Mouse (Mus musculus) lung, embryonic 14.5 days (tissue): ENCODE measurements at regions not wholly inside any gene's neighbourhood (a gene's known extent, or its start where the extent isn't known, plus 50 kb on each side); places are given as distances from the start of the nearest gene placed in this dataset.
A peak's percentile ranks its signal among the peaks of the same experiment; 100 is the strongest.

Source experiments
- ATAC-seq: fragments of 200-750 bp; cut with Nextera tagmentation; 2 replicates; pipeline ENCODE4 v1.8.0; 2017; ENCODE audit warnings: mild to moderate bottlenecking, moderate TSS enrichment, moderate library complexity; ENCODE audit not compliant: insufficient read depth
- DNase-seq: peaks from one replicate; pipeline ENCODE4 v3.0.0-alpha.2; 2015
- H3K27ac ChIP-seq: fragments of 300-500 bp; sonication (generic); 2 replicates; pipeline ENCODE4 v1.5.1; 2014; ENCODE audit warnings: low read depth, mild to moderate bottlenecking, moderate library complexity
- H3K27me3 ChIP-seq: fragments of 300-500 bp; sonication (generic); 2 replicates; pipeline ENCODE4 v1.6.1; 2014; ENCODE audit warnings: low read length, control low read depth; ENCODE audit not compliant: insufficient read depth
- H3K36me3 ChIP-seq: fragments of 300-500 bp; sonication (generic); 2 replicates; pipeline ENCODE4 v1.6.1; 2014; ENCODE audit warnings: control low read depth; ENCODE audit not compliant: insufficient read depth
- H3K4me1 ChIP-seq: fragments of 300-500 bp; sonication (generic); 2 replicates; pipeline ENCODE4 v1.6.1; 2014; ENCODE audit warnings: antibody characterized with exemption, control low read depth; ENCODE audit not compliant: insufficient read depth
- H3K4me2 ChIP-seq: fragments of 300-500 bp; sonication (generic); 2 replicates; pipeline ENCODE4 v1.6.1; 2014; ENCODE audit warnings: mild to moderate bottlenecking
- H3K4me3 ChIP-seq: fragments of 300-500 bp; sonication (generic); 2 replicates; pipeline ENCODE4 v1.5.1; 2014; ENCODE audit warnings: low read depth, low read length
- H3K9ac ChIP-seq: fragments of 300-500 bp; sonication (generic); 2 replicates; pipeline ENCODE4 v1.6.1; 2014
- H3K9me3 ChIP-seq: fragments of 300-500 bp; sonication (generic); 2 replicates; pipeline ENCODE4 v1.6.1; 2016; ENCODE audit warnings: low read depth, low read length, control low read depth
- CTCF ChIP-seq: IDR thresholded peaks from 2 replicates; pipeline ENCODE4 v1.5.1; 2016; ENCODE audit warnings: antibody characterized with exemption, low read depth
- WGBS: fragments of 180-500 bp; shearing (Covaris S2); extraction: QIAGEN DNeasy Blood & Tissue Kit; methylation state at CpG from one replicate; pipeline ENCODE4 v1.1.7; 2014; 5-methylcytosine and 5-hydroxymethylcytosine counted together

DNA sequence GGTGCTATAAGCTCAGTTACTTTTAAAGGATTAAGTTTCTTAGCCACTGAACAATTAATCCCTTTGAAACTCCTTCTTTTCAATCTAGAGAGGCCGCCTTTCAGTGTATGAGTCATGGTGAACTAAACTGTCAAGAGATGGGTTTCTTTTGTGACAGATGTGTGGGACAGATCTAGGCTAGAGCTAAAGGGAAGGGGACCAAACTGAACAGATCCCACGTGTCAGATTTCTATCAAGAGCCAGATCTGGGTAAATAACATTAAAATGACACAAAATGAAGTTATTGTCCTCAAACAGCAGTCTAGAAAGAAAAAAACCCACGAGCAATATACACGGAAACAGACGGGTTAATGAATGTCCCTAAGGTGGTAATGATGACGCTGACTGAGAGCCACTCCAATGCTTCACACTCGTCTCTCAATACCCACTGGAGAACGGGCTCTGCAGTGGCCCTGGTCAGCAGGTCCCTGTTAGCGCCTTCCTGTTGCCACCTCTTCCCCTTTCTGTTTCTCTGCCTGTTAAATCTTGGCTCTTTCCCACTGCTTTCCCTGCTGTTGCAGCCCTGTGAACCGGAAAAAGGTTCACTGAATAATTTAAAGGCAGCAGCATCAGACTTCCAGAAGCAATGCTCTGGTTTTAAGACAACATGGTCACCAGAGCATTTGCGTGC, 52.7 kb upstream of the Rab3gap2 start:
- Histone ChIP-seq H3K4me1 (peaks cover 4% of the 10 kb centered on the region; the same call in 1 of the 2 replicates), H3K27me3 (no peaks in the 10 kb centered on the region), H3K9me3 (no peaks in the 10 kb centered on the region), H3K4me2 (no peak overlapping the region), H3K4me3 (no peak overlapping the region), H3K27ac (no peak overlapping the region), H3K9ac (no peak overlapping the region), H3K36me3 (no peaks in the 10 kb centered on the region)
- no peak for DNase-seq
- WGBS: 52% methylated on average over 11 of the region's 11 CpGs
- no peak for TF ChIP-seq CTCF
- no peak for ATAC-seq

DNA sequence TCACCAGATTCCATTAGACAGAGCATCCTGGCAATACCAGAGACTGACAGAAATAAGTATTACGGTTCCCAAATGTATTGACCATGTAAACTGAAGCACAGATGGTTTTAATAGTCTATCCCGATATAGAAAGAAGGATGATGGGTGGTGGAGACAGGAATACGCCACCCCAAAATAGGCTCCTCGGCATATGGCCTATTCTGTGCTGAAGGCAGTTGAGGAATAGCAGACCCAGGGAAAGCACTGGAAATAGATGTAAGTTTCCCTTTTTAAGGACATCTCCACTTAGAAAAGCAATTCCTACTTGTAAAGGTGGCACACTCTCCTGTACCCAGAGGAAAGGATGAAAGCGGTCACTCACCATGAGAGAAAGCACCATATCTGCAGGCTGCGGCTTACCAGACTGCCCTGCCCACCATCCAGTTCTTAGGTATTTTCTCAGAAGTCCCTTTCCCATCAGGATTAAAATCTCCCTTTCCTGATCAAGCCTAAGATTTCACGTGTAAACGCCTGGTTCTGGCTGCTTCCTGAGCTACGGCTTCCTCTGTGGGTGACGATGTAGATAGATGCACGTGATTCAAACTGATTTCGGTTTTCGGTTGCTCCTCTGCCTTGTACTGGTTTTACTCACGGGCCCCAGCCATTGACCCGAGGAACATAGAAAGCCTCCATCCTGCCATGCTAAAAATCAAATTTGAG, 53.3 kb upstream of the Rab3gap2 start:
- no peaks in the 10 kb centered on the region for H3K27me3 ChIP-seq
- H3K36me3 ChIP-seq: no peaks in the 10 kb centered on the region
- 80% methylated on average over 15 of the region's 15 CpGs for WGBS
- H3K9ac ChIP-seq: no peak overlapping the region
- no peak for DNase-seq
- H3K4me1 ChIP-seq: peaks cover 4% of the 10 kb centered on the region; the same call in 1 of the 2 replicates
- no peak overlapping the region for H3K4me3 ChIP-seq
- no peaks in the 10 kb centered on the region for H3K9me3 ChIP-seq
- ATAC-seq: no peak
- no peak overlapping the region for H3K27ac ChIP-seq
- no peak for TF ChIP-seq CTCF
- H3K4me2 ChIP-seq: no peak overlapping the region

DNA sequence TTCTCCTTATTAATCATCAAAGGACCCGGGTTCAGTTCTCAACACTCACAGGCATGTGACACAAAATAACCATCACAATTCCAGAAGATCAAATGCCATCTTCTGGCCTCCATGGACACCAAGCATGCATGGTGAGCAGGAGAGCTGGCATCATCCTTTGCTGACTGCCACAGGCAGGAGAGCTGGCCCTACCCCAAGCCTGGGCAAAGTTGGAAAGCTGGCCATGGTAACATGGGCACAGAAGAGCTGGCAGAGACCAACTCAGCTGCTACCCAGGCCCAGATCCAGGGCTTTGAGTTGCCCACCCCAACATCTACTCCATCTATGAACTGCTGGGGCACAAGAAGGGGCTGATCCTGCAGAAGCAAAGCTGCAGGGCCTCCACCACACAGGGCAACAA, 59.1 kb upstream of the Rab3gap2 start:
- H3K9ac ChIP-seq: no peak overlapping the region
- no peaks in the 10 kb centered on the region for H3K27me3 ChIP-seq
- H3K4me1 ChIP-seq: peaks cover 4% of the 10 kb centered on the region; the same call in 1 of the 2 replicates
- H3K4me2 ChIP-seq: no peak overlapping the region
- no peaks in the 10 kb centered on the region for H3K9me3 ChIP-seq
- H3K4me3 ChIP-seq: no peak overlapping the region
- DNase-seq (no peak), ATAC-seq (no peak)
- TF ChIP-seq CTCF: no peak
- H3K36me3 ChIP-seq: no peaks in the 10 kb centered on the region
- WGBS: 76% methylated on average over 1 of the region's 1 CpGs
- H3K27ac ChIP-seq: no peak overlapping the region

DNA sequence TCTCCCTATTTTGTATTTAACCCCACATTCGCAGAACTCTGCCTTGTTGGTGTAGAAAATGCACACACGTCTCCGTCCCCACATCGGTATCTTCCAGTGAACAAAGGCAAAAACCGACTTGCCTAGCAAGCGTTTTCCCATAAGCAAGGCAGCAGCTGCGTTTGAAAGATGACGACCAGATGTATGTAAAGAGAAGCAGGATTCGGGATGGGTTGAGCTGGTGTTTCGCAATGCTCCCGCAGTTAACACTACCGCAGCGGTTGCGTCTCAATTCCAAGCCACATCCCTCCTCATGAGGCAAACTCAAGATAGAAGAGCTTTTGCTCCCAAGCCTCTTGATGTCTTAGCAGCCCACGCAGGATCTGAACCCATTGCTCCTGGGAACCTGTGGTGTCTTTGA, 59.9 kb upstream of the Rab3gap2 start:
- Histone ChIP-seq H3K4me3 (no peak overlapping the region), H3K27me3 (no peaks in the 10 kb centered on the region), H3K9ac (no peak overlapping the region), H3K4me1 (peaks cover 2% of the 10 kb centered on the region; the same call in 1 of the 2 replicates), H3K4me2 (no peak overlapping the region), H3K36me3 (no peaks in the 10 kb centered on the region), H3K27ac (no peak overlapping the region), H3K9me3 (no peaks in the 10 kb centered on the region)
- WGBS: 55% methylated on average over 15 of the region's 15 CpGs
- peak; percentile 61 for DNase-seq
- TF ChIP-seq CTCF: no peak
- ATAC-seq: no peak

DNA sequence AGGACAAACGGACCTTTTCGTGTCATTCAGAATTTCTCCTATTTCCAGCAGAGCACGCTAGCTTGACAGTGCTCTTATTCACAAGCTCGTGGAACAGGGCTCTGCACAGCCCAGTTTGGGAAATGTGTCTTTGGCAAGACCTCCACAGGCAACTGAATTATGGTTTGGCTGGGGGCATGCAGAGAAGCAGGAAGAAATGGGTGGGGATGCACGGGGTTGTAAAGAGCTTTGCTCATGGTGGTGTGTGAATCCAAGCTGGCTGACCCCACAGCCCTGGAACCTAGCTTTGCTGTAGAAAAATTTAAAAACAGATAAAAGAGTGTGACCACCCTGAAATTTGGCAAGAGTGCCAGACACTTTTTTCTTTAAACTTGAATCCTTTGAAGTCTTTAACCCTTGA, 63.6 kb upstream of the Rab3gap2 start:
- Histone ChIP-seq H3K36me3 (no peaks in the 10 kb centered on the region), H3K27ac (no peak overlapping the region), H3K4me1 (no peaks in the 10 kb centered on the region), H3K4me3 (no peak overlapping the region), H3K9ac (no peak overlapping the region), H3K9me3 (no peaks in the 10 kb centered on the region), H3K4me2 (no peak overlapping the region), H3K27me3 (no peaks in the 10 kb centered on the region)
- TF ChIP-seq CTCF: no peak
- peak; percentile 84 for ATAC-seq
- DNase-seq: peak; percentile 81
- 46% methylated on average over 5 of the region's 5 CpGs for WGBS

DNA sequence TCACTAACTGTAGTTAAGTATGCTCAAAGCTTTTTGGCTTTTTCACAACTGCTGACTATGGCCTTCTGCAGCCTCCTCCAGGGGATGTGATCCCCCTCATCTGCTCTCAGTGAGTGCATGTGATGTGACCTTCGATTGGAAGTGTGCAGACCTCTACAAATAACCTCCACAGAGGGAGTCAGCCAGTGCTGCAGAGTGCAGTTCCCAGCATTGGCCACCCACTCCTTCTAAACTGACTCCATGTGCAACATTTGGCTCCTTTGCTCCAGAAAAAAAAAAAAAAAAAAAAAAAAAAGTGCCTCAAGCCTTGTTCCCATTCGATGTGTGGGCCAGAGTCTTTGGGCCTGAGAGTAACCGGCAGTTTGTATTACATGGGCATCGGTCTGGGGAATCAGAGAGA, 75.7 kb upstream of the Rab3gap2 start:
- peak; percentile 11 for DNase-seq
- no peak for ATAC-seq
- no peak for TF ChIP-seq CTCF
- H3K36me3 ChIP-seq: no peaks in the 10 kb centered on the region
- no peaks in the 10 kb centered on the region for H3K9me3 ChIP-seq
- H3K27me3 ChIP-seq: no peaks in the 10 kb centered on the region
- H3K27ac ChIP-seq: no peak overlapping the region
- no peak overlapping the region for H3K9ac ChIP-seq
- 55% methylated on average over 4 of the region's 4 CpGs for WGBS
- H3K4me3 ChIP-seq: no peak overlapping the region
- no peak overlapping the region for H3K4me2 ChIP-seq
- H3K4me1 ChIP-seq: peaks cover 13% of the 10 kb centered on the region; the same call in 1 of the 2 replicates

DNA sequence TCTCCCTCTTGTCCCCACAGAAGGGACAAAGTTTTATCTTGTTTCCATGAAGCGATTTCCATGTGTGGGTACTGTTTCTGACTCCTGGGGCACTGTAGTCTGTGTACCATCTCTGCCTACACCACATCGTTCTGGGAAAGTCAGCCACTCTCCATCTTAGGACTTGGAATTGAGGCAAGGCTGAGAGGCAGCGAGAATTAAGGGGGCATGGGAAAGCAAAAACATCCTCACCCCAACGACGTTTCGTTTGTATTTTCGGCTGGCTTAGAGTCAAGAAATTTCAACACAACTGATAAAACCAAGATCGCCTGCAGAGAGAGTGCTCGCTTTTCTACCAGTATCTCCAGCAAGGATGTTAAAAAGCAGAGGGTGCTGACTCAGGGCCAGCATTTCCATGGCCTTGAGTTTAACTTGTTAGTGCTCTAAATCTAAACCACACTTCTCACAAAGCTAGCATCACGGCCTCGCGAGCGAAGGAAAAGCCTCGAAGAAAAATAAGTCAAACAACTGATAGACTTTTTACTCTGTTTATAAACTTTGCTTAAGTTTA, 78.1 kb upstream of the Rab3gap2 start:
- peak; percentile 85 for DNase-seq

More for the DNA sequence above, 78.1 kb upstream of the Rab3gap2 start:
- Histone ChIP-seq H3K4me3 (no peak overlapping the region), H3K4me1 (peaks cover 13% of the 10 kb centered on the region; the same call in 1 of the 2 replicates), H3K4me2 (no peak overlapping the region), H3K9ac (no peak overlapping the region), H3K27me3 (no peaks in the 10 kb centered on the region), H3K36me3 (no peaks in the 10 kb centered on the region), H3K27ac (peak overlapping the region; percentile 70), H3K9me3 (no peaks in the 10 kb centered on the region)
- TF ChIP-seq CTCF: no peak
- peak; percentile 59 for ATAC-seq
- WGBS: 21% methylated on average over 14 of the region's 14 CpGs
